Mouse (Mus musculus) heart, postnatal 25 days (tissue): ENCODE data around the gene Sft2d2. TPM values are rescaled to one million over a fixed set of nuclear protein-coding genes. Genes with fewer than 3 reads are reported as not detected.

ENCODE experiments used
- DNase-seq: peaks from one replicate; pipeline ENCODE4 v3.0.0; 2022; ENCODE audit warnings: low spot score
- intact Hi-C: fragments of 180-260 bp; cut with DNase I; formaldehyde crosslinking; loops from one replicate; pipeline ENCODE4 v1.15.1; 2025
- total RNA-seq, 2 experiments: library from RNA; stranded (reverse); gene quantifications; 2 replicates each; pipeline ENCODE4 v1.2.3; 2021

Gene Sft2d2
- total RNA-seq, 2 experiments from 2014 or later, result 12.4 to 13.5 TPM

GRCm38 (mm10) chr1:165151216-165151615 lies 43.0 kb downstream of the Sft2d2 start:
- intact Hi-C loops, result no loop called here

GRCm38 (mm10) chr1:165142343-165142916 lies 51.8 kb downstream of the Sft2d2 start:
- intact Hi-C loops, result no loop called here

More at GRCm38 (mm10) chr1:165151216-165151615, 43.0 kb downstream of the Sft2d2 start:
- no peak for DNase-seq

GRCm38 (mm10) chr1:165140227-165140626 lies 54.0 kb downstream of the Sft2d2 start:
- intact Hi-C loops, result no loop called here

More at GRCm38 (mm10) chr1:165142343-165142916, 51.8 kb downstream of the Sft2d2 start:
- no peak for DNase-seq

DNA sequence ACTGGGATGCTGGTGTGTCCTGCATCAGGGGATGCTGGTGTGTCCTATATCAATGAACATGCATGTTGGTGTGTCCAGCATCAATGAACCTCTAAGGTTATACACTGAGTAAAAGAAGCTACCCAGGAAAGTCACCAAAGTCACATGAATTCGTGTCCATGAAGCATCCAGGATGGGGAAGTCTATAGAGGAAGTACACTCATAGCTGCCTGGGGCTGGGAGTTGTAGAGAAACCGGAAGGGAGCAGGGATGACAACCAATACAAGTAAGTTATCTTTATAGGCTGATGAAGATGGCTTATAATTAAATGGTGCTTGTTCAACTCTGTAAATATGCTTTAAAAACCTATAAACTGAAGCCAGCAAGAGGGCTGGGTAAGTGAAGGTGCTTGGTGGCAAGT lies 60.4 kb downstream of the Sft2d2 start:
- no peak for DNase-seq
- intact Hi-C loops, result loop anchor here (10.0 kb wide), 1 partner anchor 191 kb away; no protein-coding TSS in a partner anchor

More at GRCm38 (mm10) chr1:165140227-165140626, 54.0 kb downstream of the Sft2d2 start:
- DNase-seq, result no peak

- intact Hi-C loops, result loop anchor here (10.0 kb wide), 1 partner anchor 192 kb away; no protein-coding TSS in a partner anchor
- DNase-seq, result no peak
Observed at GRCm38 (mm10) chr1:165133279-165133678, 61.0 kb downstream of the Sft2d2 start.

DNA sequence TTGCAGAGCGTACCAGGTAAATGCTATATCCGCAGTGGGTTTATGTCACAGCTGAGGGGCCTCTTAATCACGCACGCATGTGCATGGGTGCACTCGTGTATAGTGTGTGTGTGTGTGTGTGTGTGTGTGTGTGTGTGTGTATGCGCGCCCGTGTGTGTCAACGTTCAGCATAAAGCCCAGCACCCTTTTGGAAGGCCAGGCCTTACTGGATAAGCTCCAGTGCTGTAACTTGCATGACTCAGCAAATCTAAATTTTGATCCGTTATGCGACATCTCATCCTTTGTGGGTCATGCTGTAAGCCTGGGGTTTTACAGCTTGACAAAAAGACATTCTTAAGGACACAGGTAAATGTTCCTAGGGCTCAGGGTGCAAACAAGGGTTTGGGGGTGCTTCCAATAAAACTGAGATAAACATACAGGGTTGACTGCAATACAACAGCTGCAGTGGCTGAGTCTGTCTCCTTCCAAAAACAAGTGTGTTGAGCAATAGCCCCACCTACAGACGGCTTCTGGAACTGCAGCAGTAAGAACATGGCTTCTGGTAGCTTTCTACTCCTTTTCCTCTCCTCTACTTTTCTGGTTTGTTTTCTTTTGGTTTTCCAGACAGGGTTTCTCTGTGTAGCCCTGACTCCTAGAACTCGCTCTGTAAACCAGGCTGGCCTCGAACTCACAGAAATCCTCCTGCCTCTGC lies 61.9 kb downstream of the Sft2d2 start:
- no peak for DNase-seq
- intact Hi-C loops, result loop anchor here (10.0 kb wide), 1 partner anchor 192 kb away; no protein-coding TSS in a partner anchor

DNA sequence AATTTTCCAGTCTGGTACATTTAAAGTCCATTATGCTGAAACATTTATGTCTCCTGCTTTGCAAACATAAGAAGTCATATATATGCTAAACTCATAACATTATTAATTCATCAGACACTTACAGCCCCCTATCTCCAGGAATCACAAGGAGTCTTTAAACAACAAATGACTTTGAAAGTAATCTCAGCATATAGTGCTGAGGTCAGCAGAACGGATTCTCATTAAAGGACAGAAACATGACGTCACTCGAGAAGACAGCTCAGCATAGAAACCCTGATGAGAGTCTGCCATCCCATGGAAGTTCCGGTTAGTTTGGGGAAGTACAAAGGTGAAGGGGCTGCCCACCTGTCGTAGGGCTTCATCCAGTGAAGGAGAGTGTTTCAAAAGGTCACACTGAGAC lies 64.7 kb downstream of the Sft2d2 start:
- intact Hi-C loops, result loop anchor here (10.0 kb wide), 1 partner anchor 375 kb away; no protein-coding TSS in a partner anchor
- no peak for DNase-seq

Other genes with a start within 250 kb of the Sft2d2 start
- not detected for gene Tbx19, start 33.7 kb downstream of the Sft2d2 start, total RNA-seq
- 10 to 100 TPM; 33.9 to 38.4 TPM for gene Tiprl, start 42.6 kb upstream of the Sft2d2 start, total RNA-seq
- gene Gpr161, start 101.4 kb upstream of the Sft2d2 start, total RNA-seq, result 1 to 10 TPM; 1.2 to 2.2 TPM